Mouse (Mus musculus) embryo, embryonic 11 days (tissue): ENCODE measurements around the gene Angptl6.

ENCODE experiments used
- DNase-seq: peaks from one replicate; pipeline ENCODE4 v3.0.0-alpha.2; 2015

Gene Angptl6

GRCm38 (mm10) chr9:20879097-20879792 is at the start of gene Angptl6:
Angptl6 (minus strand) TSS chr9:20879727.
- no peak for DNase-seq

- no peak for DNase-seq
Measured at GRCm38 (mm10) chr9:20923258-20923657, 43.7 kb upstream of the Angptl6 start.

GRCm38 (mm10) chr9:20916160-20916559 is 36.6 kb upstream of the Angptl6 start:
- DNase-seq = no peak

- DNase-seq = no peak
Measured at GRCm38 (mm10) chr9:20909948-20910347, 30.4 kb upstream of the Angptl6 start.

GRCm38 (mm10) chr9:20902174-20902491 is 22.6 kb upstream of the Angptl6 start:
- peak; percentile 12 for DNase-seq

- DNase-seq = peak; percentile 68
Measured at GRCm38 (mm10) chr9:20901466-20902173, 22.1 kb upstream of the Angptl6 start.

- peak; percentile 91 for DNase-seq
Measured at GRCm38 (mm10) chr9:20898511-20899073, 19.1 kb upstream of the Angptl6 start, which contains the start of gene Eif3g. Eif3g (minus strand) TSS chr9:20898623.

GRCm38 (mm10) chr9:20897736-20898510 is 18.4 kb upstream of the Angptl6 start:
- DNase-seq = no peak

GRCm38 (mm10) chr9:20895382-20895781 is 15.9 kb upstream of the Angptl6 start:
- DNase-seq = no peak

- DNase-seq = no peak
Measured at GRCm38 (mm10) chr9:20894629-20895028, 15.1 kb upstream of the Angptl6 start.

GRCm38 (mm10) chr9:20893590-20894343 is 14.2 kb upstream of the Angptl6 start:
- no peak for DNase-seq

- DNase-seq = no peak
Measured at GRCm38 (mm10) chr9:20893069-20893468, 13.5 kb upstream of the Angptl6 start.

- DNase-seq = no peak
Measured at GRCm38 (mm10) chr9:20892104-20892653, 12.7 kb upstream of the Angptl6 start.

GRCm38 (mm10) chr9:20891339-20892103 is 12.0 kb upstream of the Angptl6 start:
- no peak for DNase-seq

- no peak for DNase-seq
Measured at GRCm38 (mm10) chr9:20890411-20890810, 10.9 kb upstream of the Angptl6 start.

GRCm38 (mm10) chr9:20889185-20890141 is 9.9 kb upstream of the Angptl6 start:
- DNase-seq = no peak

- no peak for DNase-seq
Measured at GRCm38 (mm10) chr9:20888386-20888765, 8.8 kb upstream of the Angptl6 start.

- DNase-seq = peak; percentile 97
Measured at GRCm38 (mm10) chr9:20887704-20888385, 8.3 kb upstream of the Angptl6 start, which contains the start of gene Ppan. Ppan (plus strand) TSS chr9:20888175.

GRCm38 (mm10) chr9:20887191-20887590 is 7.7 kb upstream of the Angptl6 start:
- no peak for DNase-seq

GRCm38 (mm10) chr9:20886563-20886962 is 7.0 kb upstream of the Angptl6 start:
- no peak for DNase-seq
